Mouse (Mus musculus) telencephalon, adult 2 months (tissue): ENCODE results near the gene Fshr.
"Not testable (repeated sequence)": the region's sequence is repeated elsewhere in the genome, so short reads cannot be mapped to it uniquely, and the experiment has no call there.

Source experiments
- DNase-seq: peaks from one replicate; pipeline ENCODE4 v3.0.0-alpha.2; 2011; ENCODE audit warnings: low read depth, low spot score

Fshr gene

GRCm38 (mm10) chr17:89200575-89200974, at the start of gene Fshr:
Gene Fshr, minus strand, starts transcription at chr17:89200675.
- no peak for DNase-seq

GRCm38 (mm10) chr17:89202181-89202580, 1.7 kb upstream of the Fshr start:
- no peak for DNase-seq

GRCm38 (mm10) chr17:89173545-89173944, 26.9 kb downstream of the Fshr start:
- no peak for DNase-seq

GRCm38 (mm10) chr17:89164773-89165172, 35.7 kb downstream of the Fshr start:
- no peak for DNase-seq

- DNase-seq, result no peak
These were observed 38.0 kb downstream of the Fshr start for GRCm38 (mm10) chr17:89162475-89162874.

GRCm38 (mm10) chr17:89159343-89159742, 41.1 kb downstream of the Fshr start:
- not testable (repeated sequence) for DNase-seq

- peak; percentile 19 for DNase-seq
These were observed 55.7 kb downstream of the Fshr start for GRCm38 (mm10) chr17:89144806-89145205.

- no peak for DNase-seq
These were observed 80.5 kb downstream of the Fshr start for GRCm38 (mm10) chr17:89120023-89120422.

GRCm38 (mm10) chr17:89119250-89119649, 81.2 kb downstream of the Fshr start:
- peak; percentile 27 for DNase-seq

GRCm38 (mm10) chr17:89113944-89114343, 86.5 kb downstream of the Fshr start:
- DNase-seq, result no peak

- DNase-seq, result no peak
These were observed 99.6 kb downstream of the Fshr start for GRCm38 (mm10) chr17:89100719-89101350.

GRCm38 (mm10) chr17:89099733-89100132, 100.7 kb downstream of the Fshr start:
- DNase-seq, result not testable (repeated sequence)

- no peak for DNase-seq
These were observed 110.6 kb downstream of the Fshr start for GRCm38 (mm10) chr17:89089692-89090475.

- no peak for DNase-seq
These were observed 117.6 kb downstream of the Fshr start for GRCm38 (mm10) chr17:89082897-89083296.

- DNase-seq, result no peak
These were observed 120.8 kb downstream of the Fshr start for GRCm38 (mm10) chr17:89079706-89080105.

- no peak for DNase-seq
These were observed 136.0 kb downstream of the Fshr start for GRCm38 (mm10) chr17:89064327-89065095.

- no peak for DNase-seq
These were observed 138.0 kb downstream of the Fshr start for GRCm38 (mm10) chr17:89062348-89062949.

GRCm38 (mm10) chr17:89051031-89051563, 149.4 kb downstream of the Fshr start:
- no peak for DNase-seq

GRCm38 (mm10) chr17:89049071-89049470, 151.4 kb downstream of the Fshr start:
- DNase-seq, result no peak

GRCm38 (mm10) chr17:89046016-89046415, 154.5 kb downstream of the Fshr start:
- DNase-seq, result no peak

- DNase-seq, result peak; percentile 50
These were observed 163.8 kb downstream of the Fshr start for GRCm38 (mm10) chr17:89036723-89037122.

GRCm38 (mm10) chr17:89036049-89036448, 164.4 kb downstream of the Fshr start:
- DNase-seq, result no peak
